Mouse (Mus musculus): ENCODE data around the gene Cyp2t4. TPM values are rescaled to one million over a fixed set of nuclear protein-coding genes. Genes with fewer than 3 reads are reported as not detected.

Gene Cyp2t4
- polyA plus RNA-seq, 1 experiment from 2014 or later, result not detected

- Histone ChIP-seq H3K4me2 (replicated peaks; ENCODE audit: low read depth, low read length) (no peak overlapping the region), H3K27ac (ENCODE audit: low read depth, low read length) (no peak overlapping the region), H3K36me3 (ENCODE audit: control insufficient read depth, insufficient read depth, low read length) (peaks cover 24% of the 10 kb centered on the region), H3K9me3 (ENCODE audit: control insufficient read depth, low read length) (no peaks in the 10 kb centered on the region), H3K4me1 (ENCODE audit: control insufficient read depth, insufficient read depth, low read length) (peaks cover 12% of the 10 kb centered on the region; the same call in 1 of the 2 replicates), H3K9ac (ENCODE audit: low read depth, low read length) (no peak overlapping the region), H3K27me3 (ENCODE audit: control insufficient read depth, insufficient read depth, low read length) (no peaks in the 10 kb centered on the region), H3K4me3 (ENCODE audit: low read length) (no peak overlapping the region)
- WGBS, result 93% methylated on average over 8 of the region's 8 CpGs
- ATAC-seq (ENCODE audit: low FRiP score, low TSS enrichment), result no peak
Observed at GRCm38 (mm10) chr7:27198779-27199178, 45.3 kb downstream of the Cyp2t4 start.

- ATAC-seq (ENCODE audit: low FRiP score, low TSS enrichment), result no peak
- no peaks in the 10 kb centered on the region for H3K9me3 ChIP-seq (ENCODE audit: control insufficient read depth, low read length)
- no peak overlapping the region for H3K9ac ChIP-seq (ENCODE audit: low read depth, low read length)
- H3K27me3 ChIP-seq (ENCODE audit: control insufficient read depth, insufficient read depth, low read length), result no peaks in the 10 kb centered on the region
- H3K36me3 ChIP-seq (ENCODE audit: control insufficient read depth, insufficient read depth, low read length), result peaks cover 48% of the 10 kb centered on the region
- 96% methylated on average over 8 of the region's 8 CpGs for WGBS
- H3K4me3 ChIP-seq (ENCODE audit: low read length), result no peak overlapping the region
- H3K4me1 ChIP-seq (ENCODE audit: control insufficient read depth, insufficient read depth, low read length), result no peaks in the 10 kb centered on the region
- H3K27ac ChIP-seq (ENCODE audit: low read depth, low read length), result no peak overlapping the region
- no peak overlapping the region for H3K4me2 ChIP-seq (replicated peaks; ENCODE audit: low read depth, low read length)
Observed at GRCm38 (mm10) chr7:27203730-27204449, 50.4 kb downstream of the Cyp2t4 start.

MicroRNAs encoded within 50 kb of the gene (microRNA counts, 519-probe panel; counts per million panel counts)
- not detected for microRNA mmu-miR-1191

Small RNA genes lying within 50 kb of the gene (microRNA-seq; reads per million reads assigned to microRNA genes)
- gene Mir1191 (4.6 reads per million, percentile 19 among the genes with 10 or more reads in this experiment), gene Mir3101 (not detected)

Other genes starting within 250 kb of the Cyp2t4 start
- not detected in 2 replicates for gene Cyp2a22, start 214.3 kb upstream of the Cyp2t4 start, polyA plus RNA-seq (2014; fragmentation: Nextera tagmentation; extraction: Ambion mirVana)
- gene Cyp2a12, start 124.6 kb upstream of the Cyp2t4 start, polyA plus RNA-seq (2014; fragmentation: Nextera tagmentation; extraction: Ambion mirVana), result not detected in 2 replicates
- gene Cyp2f2, start 33.8 kb upstream of the Cyp2t4 start, polyA plus RNA-seq (2014; fragmentation: Nextera tagmentation; extraction: Ambion mirVana), result not detected in 2 replicates
- 33.1 and 37.8 TPM in 2 replicates for gene Egln2, start 13.1 kb downstream of the Cyp2t4 start, polyA plus RNA-seq (2014; fragmentation: Nextera tagmentation; extraction: Ambion mirVana)
- gene Rab4b, start 25.2 kb downstream of the Cyp2t4 start, polyA plus RNA-seq (2014; fragmentation: Nextera tagmentation; extraction: Ambion mirVana), result 51.5 and 60.2 TPM in 2 replicates
- gene Gm21983, start 27.4 kb downstream of the Cyp2t4 start, polyA plus RNA-seq (2014; fragmentation: Nextera tagmentation; extraction: Ambion mirVana), result not detected in 2 replicates
- 24.5 and 30.8 TPM in 2 replicates for gene Mia, start 27.4 kb downstream of the Cyp2t4 start, polyA plus RNA-seq (2014; fragmentation: Nextera tagmentation; extraction: Ambion mirVana)
- 2.9 and 4.5 TPM in 2 replicates for gene BC024978, start 42.1 kb downstream of the Cyp2t4 start, polyA plus RNA-seq (2014; fragmentation: Nextera tagmentation; extraction: Ambion mirVana)
- 322 and 327 TPM in 2 replicates for gene Snrpa, start 42.6 kb downstream of the Cyp2t4 start, polyA plus RNA-seq (2014; fragmentation: Nextera tagmentation; extraction: Ambion mirVana)
- 4.2 and 5.2 TPM in 2 replicates for gene Itpkc, start 74.9 kb downstream of the Cyp2t4 start, polyA plus RNA-seq (2014; fragmentation: Nextera tagmentation; extraction: Ambion mirVana)
- 15.9 and 17.1 TPM in 2 replicates for gene Coq8b, start 79.3 kb downstream of the Cyp2t4 start, polyA plus RNA-seq (2014; fragmentation: Nextera tagmentation; extraction: Ambion mirVana)
- 9.1 and 10.8 TPM in 2 replicates for gene Numbl, start 104.7 kb downstream of the Cyp2t4 start, polyA plus RNA-seq (2014; fragmentation: Nextera tagmentation; extraction: Ambion mirVana)
- 23.4 and 26.0 TPM in 2 replicates for gene Ltbp4, start 184.0 kb downstream of the Cyp2t4 start, polyA plus RNA-seq (2014; fragmentation: Nextera tagmentation; extraction: Ambion mirVana)
- 38.4 and 41.0 TPM in 2 replicates for gene Shkbp1, start 202.3 kb downstream of the Cyp2t4 start, polyA plus RNA-seq (2014; fragmentation: Nextera tagmentation; extraction: Ambion mirVana)
- gene Gm20479, start 203.7 kb downstream of the Cyp2t4 start, polyA plus RNA-seq (2014; fragmentation: Nextera tagmentation; extraction: Ambion mirVana), result 1.9 TPM in 1 of 2 replicates, not detected in the other

All from kidney, embryonic 14.5 days (tissue).